Mouse (Mus musculus) cortical plate, adult 2 months (tissue): ENCODE results near the gene Rfc4. TPM values are rescaled to one million over a fixed set of nuclear protein-coding genes. Genes with fewer than 3 reads are reported as not detected.

Source experiments
- H3K27ac ChIP-seq: fragments of 200-500 bp; 2 replicates; pipeline ENCODE4 v1.5.1; 2012; ENCODE audit warnings: low read length, control low read depth, inconsistent platforms; ENCODE audit not compliant: insufficient read depth
- H3K4me1 ChIP-seq: fragments of 200-500 bp; 2 replicates; pipeline ENCODE4 v1.6.1; 2011; ENCODE audit warnings: low read length; ENCODE audit not compliant: control insufficient read depth, insufficient read depth
- H3K4me3 ChIP-seq: fragments of 200-500 bp; 2 replicates; pipeline ENCODE4 v1.5.1; 2011; ENCODE audit warnings: mild to moderate bottlenecking, low read length, control low read depth; ENCODE audit not compliant: insufficient read depth
- CTCF ChIP-seq: fragments of 200-500 bp; IDR thresholded peaks from 2 replicates; pipeline ENCODE4 v1.5.1; 2011; ENCODE audit warnings: mild to moderate bottlenecking, control low read depth, low read length; ENCODE audit not compliant: insufficient read depth; ENCODE audit errors: extremely low read depth
- POLR2A ChIP-seq: fragments of 200-500 bp; IDR thresholded peaks from 2 replicates; pipeline ENCODE4 v1.6.1; 2011; ENCODE audit warnings: mild to moderate bottlenecking, low read length, control low read depth; ENCODE audit not compliant: insufficient read depth; ENCODE audit errors: extremely low read depth
- polyA plus RNA-seq: library from polyadenylated mRNA; depleted of rRNA; stranded (reverse); fragments of >200 nt; gene quantifications from 2 replicates; pipeline ENCODE4 v1.2.3, GENCODE M21; 2012

Gene Rfc4
- polyA plus RNA-seq, 1 experiment = 1.3 TPM

- H3K27ac ChIP-seq = no peak overlapping the region
- no peaks in the 10 kb centered on the region for H3K4me1 ChIP-seq
- no peak overlapping the region for H3K4me3 ChIP-seq
- no peak for TF ChIP-seq CTCF
- TF ChIP-seq POLR2A = no peak
These were observed 13.4 kb upstream of the Rfc4 start for GRCm38 (mm10) chr16:23140911-23141310.

GRCm38 (mm10) chr16:23136406-23136970 is 9.0 kb upstream of the Rfc4 start:
- no peaks in the 10 kb centered on the region for H3K4me1 ChIP-seq
- no peak for TF ChIP-seq POLR2A
- no peak for TF ChIP-seq CTCF
- no peak overlapping the region for H3K27ac ChIP-seq
- H3K4me3 ChIP-seq = no peak overlapping the region

DNA sequence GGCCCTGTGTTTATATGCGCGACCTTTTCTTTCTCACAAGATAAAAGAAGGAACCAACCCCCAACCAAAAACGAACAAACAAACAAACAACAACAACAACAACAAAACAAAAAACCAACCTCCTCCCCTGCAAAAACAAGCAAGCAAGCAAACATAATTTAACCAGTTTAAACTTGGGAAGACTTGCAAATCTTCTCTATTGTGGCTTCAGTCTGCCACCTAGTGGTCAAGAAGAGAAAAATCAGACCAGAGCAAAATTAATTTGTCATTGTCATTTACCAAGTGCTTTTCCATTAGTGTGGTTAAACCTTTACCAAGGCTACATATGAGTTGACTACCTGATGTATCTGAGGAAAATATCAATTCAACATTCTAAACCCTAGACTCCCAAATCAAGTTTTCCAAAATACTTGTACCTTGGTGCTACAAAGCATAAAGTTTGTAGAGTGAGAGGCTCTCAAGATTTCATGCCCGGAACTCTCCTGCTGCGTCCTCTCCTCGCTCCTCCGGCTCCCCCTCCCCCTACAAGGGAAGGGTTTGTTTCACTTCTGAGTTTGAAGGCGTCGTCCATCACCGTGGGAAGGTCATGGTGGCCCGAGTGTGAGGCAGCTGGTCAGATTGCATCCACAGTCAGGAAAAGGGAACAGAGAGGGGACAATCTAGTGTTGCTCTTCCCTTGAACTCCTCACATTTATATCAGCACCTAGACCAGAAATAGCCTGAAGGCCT is 8.0 kb upstream of the Rfc4 start:
- no peak overlapping the region for H3K4me3 ChIP-seq
- TF ChIP-seq POLR2A (no peak), CTCF (no peak)
- H3K4me1 ChIP-seq = no peaks in the 10 kb centered on the region
- no peak overlapping the region for H3K27ac ChIP-seq

GRCm38 (mm10) chr16:23132336-23132735 is 4.8 kb upstream of the Rfc4 start:
- Histone ChIP-seq H3K4me1 (peaks cover 3% of the 10 kb centered on the region; the same call in 1 of the 2 replicates), H3K4me3 (no peak overlapping the region), H3K27ac (no peak overlapping the region)
- TF ChIP-seq CTCF (no peak), POLR2A (no peak)

- TF ChIP-seq CTCF (no peak), POLR2A (no peak)
- H3K4me3 ChIP-seq = no peak overlapping the region
These were observed 2.8 kb upstream of the Rfc4 start for GRCm38 (mm10) chr16:23130303-23130702.

DNA sequence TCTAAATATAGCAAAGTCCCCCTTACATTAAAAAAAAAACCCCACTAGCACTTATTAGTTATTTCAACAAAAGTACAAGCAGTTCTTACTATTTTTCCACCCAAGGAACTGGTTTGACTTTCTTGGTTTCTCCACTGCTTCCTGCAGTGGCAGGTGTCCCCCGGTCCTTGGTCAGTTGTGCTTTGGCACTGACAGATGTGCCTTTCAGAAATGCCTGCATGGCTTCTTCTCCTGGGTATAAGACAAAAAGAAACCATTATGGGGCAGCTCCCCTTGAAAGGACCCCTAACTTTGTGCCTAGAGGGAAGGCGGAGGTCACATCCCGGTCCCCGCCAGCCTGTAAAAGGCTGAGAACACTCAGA is 245 bp downstream of the Rfc4 start:
- Histone ChIP-seq H3K4me3 (peak overlapping the region; percentile 70), H3K4me1 (peaks cover 3% of the 10 kb centered on the region; the same call in 1 of the 2 replicates), H3K27ac (no peak overlapping the region)
- no peak for TF ChIP-seq CTCF
- no peak for TF ChIP-seq POLR2A

More at GRCm38 (mm10) chr16:23130303-23130702, 2.8 kb upstream of the Rfc4 start:
- Histone ChIP-seq H3K4me1 (peaks cover 3% of the 10 kb centered on the region; the same call in 1 of the 2 replicates), H3K27ac (no peak overlapping the region)

- Histone ChIP-seq H3K4me3 (no peak overlapping the region), H3K27ac (no peak overlapping the region), H3K4me1 (peaks cover 3% of the 10 kb centered on the region; the same call in 1 of the 2 replicates)
- TF ChIP-seq POLR2A (no peak), CTCF (no peak)
These were observed 3.1 kb downstream of the Rfc4 start for GRCm38 (mm10) chr16:23124398-23124797.

DNA sequence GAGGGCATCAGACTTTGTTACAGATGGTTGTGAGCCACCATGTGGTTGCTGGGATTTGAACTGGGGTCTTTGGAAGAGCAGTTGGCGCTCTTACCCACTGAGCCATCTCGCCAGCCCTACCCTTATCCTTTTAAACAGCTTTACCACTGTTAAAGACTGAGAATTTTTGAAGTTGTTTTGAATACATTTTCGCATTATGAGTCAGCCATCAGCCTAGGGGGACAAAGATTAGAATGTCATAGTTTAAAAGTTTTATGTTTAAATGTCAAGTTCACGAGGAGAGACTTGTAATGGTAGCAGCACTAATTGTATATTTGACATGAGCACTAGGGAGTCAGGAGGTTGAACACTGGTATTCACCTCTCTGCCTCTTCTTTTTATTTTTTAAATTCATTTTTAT is 4.4 kb downstream of the Rfc4 start:
- H3K4me1 ChIP-seq = no peaks in the 10 kb centered on the region
- TF ChIP-seq POLR2A (no peak), CTCF (no peak)
- H3K27ac ChIP-seq = no peak overlapping the region
- H3K4me3 ChIP-seq = no peak overlapping the region

DNA sequence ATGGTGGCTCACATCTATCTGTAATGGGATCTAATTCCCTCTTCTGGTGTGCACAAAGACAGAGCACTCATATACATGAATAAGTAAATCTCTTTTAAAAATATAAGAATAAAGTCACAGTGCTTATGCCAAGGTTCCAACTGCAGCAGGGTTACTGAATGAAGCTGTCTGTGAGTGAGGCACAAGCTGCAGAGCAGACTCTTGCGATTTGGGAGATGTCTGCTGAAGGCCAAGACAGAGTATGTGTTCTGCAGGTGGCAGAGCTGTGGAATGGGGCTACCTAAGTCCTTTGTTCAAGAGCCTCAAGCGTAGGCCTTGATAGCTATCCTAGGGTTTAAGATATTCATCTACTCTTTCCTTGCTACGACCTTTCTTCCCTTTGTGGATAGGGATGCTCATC is 5.1 kb downstream of the Rfc4 start:
- TF ChIP-seq POLR2A (no peak), CTCF (no peak)
- Histone ChIP-seq H3K4me1 (no peaks in the 10 kb centered on the region), H3K4me3 (no peak overlapping the region), H3K27ac (no peak overlapping the region)

DNA sequence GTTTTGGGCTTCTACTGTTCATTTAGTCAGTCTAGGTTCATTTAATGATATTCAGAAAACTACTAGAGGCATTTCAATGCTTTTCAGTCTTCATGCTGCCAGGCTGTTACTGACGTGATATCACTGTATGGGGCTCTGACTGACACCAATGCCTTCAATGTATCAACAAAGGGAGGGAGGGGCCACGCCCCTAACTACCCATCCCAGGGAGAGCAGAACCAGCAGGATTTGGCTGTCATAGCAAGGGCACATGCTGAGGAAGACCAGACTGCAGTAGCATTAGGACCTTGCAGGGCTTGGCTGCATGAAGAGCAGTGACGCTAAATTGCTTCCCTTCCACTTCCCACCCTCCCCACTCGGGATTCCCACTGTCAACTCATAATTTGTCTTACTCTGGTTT is 10.4 kb downstream of the Rfc4 start:
- Histone ChIP-seq H3K4me3 (no peak overlapping the region), H3K27ac (no peak overlapping the region), H3K4me1 (no peaks in the 10 kb centered on the region)
- TF ChIP-seq CTCF = no peak

GRCm38 (mm10) chr16:23115486-23115885 is 12.1 kb downstream of the Rfc4 start:
- H3K27ac ChIP-seq = no peak overlapping the region
- H3K4me3 ChIP-seq = no peak overlapping the region
- no peaks in the 10 kb centered on the region for H3K4me1 ChIP-seq
- TF ChIP-seq POLR2A = no peak
- no peak for TF ChIP-seq CTCF
